Mouse (Mus musculus): ENCODE measurements around the gene Gatd1.

- TF ChIP-seq CTCF (IDR thresholded peaks at IDR 0.05; ENCODE audit: insufficient read depth, low read depth, low read length) (no peak), POLR2A (IDR thresholded peaks at IDR 0.05; ENCODE audit: insufficient read depth, low read depth, low read length) (no peak)
Measured at GRCm38 (mm10) chr7:141457236-141457635, 43.3 kb upstream of the Gatd1 start.

Measured in olfactory bulb, adult 2 months (tissue).